Mouse (Mus musculus) liver, adult (tissue): Measurements from ENCODE around the gene Mgst2.

ENCODE experiments used
- GATA4 ChIP-seq: IDR thresholded peaks from 2 replicates; pipeline ENCODE4 v1.6.1; 2014; ENCODE audit warnings: mild to moderate bottlenecking, low read length; ENCODE audit not compliant: insufficient replicate concordance

Gene Mgst2

DNA sequence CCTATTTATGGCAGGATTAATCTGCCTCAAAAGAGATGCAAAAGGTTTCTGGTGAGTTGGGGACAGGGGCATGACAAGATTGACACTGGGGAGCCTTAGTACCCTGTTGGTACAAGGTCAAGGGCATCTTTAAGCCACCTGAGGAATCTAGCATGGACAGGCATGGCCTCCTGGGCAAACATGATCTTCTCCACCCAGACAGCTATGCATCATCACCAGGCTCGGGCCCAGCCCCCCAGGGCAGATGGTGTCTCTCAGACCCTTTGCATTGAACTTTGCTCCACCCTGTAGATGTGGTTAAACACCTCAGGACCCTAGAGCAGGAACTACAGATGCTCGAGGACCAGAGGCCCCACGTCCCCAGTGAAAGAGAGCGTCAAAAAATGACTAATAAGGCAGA, at the start of gene Mgst2:
Mgst2 (plus strand) TSS at position 301 of the 400 bp plus-strand sequence.
- TF ChIP-seq GATA4: no peak

DNA sequence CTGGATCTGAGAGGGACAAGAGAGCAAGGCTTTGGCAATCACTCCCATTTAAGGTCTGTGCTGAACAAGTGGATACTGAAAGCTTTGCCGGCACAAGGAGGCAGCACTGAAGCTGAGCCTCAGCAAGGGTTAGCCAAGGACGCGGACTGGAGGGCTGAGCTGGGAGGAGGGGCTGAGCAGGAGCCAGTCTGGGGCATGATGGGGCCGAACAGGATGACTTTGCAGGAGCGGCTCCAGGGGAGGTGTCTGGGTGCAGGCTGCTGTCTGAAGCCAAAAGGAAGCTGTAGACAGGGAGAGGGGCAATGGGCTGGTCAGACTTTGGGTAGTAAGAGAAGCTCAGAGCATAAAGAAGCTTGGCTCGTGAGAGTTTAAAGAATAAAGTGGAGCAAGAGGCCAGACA, 48.2 kb upstream of the Mgst2 start:
- no peak for TF ChIP-seq GATA4

DNA sequence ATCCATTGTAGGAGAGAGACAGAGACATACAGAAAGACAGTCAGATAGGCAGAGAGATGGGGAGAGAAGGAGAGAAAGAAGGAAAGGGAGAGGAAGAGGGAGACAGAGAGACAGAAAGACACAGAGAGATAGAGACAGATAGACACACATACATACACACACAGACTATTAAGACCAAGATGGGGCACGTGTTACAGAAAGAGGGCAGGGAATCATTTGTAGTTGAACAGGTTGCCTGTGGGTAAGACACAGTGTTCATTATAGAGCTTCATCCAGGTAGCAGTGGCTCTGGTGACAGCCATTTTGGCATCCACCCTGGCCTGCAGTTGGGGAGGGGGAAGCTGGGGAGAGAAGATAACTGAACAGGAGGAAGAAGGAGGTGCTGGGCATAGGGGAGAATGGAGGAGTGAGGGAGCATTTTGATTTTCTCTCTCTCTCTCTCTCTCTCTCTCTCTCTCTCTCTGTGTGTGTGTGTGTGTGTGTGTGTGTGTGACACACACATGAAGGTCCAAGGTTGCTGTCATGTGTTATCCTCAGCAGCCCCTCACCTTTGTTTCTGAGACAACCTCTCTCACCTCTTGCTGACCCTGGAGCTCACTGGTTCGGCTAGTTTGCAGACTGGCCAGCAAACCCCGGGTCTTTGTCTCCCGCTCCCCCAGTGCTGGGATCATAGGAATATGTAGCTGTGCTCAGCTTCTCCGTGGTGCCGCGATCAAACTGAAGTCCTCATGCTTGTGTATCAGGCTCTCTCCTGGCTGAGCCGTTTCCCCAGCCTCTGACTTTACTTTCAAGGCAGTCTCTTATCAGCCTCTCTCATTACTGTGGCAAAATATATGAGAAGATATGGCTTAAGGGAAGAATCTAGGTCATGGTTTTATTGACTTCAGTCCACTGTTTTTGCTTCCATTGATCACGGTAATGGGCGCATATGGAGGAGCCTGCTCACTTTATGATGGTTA, 47.5 kb upstream of the Mgst2 start:
- no peak for TF ChIP-seq GATA4

DNA sequence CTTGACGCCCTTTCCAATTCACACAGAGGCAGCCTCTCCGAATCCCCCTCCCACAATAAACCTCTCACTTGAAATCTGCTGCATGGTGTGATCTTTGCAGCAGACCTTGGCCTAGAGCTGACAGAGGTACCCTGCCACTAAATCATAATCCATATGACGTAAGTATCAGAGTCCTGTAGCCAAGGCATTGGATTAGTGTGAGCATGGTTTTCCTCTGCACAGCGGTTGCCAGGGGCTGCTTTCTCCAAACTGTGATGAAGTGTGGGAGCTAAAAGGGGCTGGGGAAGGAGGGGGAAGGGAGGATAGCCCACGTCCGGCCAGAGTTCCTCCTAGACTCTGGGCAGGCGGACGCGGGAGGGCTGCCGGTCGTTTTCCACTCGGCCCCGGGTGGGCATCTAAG, 45.9 kb upstream of the Mgst2 start:
- no peak for TF ChIP-seq GATA4

DNA sequence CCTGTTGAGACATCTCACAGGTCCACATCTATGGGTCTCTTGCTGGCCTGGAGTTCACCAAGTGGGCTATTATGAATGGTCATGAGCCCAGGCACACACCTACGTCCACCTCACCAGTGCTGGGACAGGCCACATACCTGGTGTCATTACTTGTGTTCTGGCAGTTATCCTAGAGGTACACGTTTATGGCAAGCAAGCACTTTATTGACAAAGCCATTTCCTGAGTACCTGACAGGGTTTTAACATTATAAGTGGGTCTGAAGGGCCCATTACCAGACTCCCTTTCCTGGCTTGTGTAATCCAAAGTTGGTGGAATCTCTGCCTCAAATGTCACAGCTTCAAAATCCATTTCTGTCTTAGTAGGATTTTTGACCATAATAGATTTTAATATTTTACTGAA, 36.2 kb upstream of the Mgst2 start:
- no peak for TF ChIP-seq GATA4

DNA sequence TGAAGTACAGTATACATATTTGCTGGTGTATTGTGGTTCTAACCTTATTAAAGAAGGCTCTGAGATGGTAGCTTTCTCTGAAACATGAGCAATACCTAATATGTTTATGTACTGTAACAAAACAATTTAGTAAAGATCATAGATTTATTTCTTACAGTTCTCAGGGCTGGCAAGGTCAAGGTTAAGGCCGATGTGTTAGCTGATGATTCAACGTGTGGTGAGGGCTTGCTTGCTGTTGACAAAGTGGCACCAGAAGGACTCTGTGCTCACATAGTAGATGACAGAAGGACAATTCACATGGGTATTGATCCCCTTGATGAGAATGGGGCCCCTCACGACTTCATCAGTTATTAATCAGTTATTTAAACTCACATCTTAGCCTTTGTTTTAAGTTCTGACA, 32.4 kb upstream of the Mgst2 start:
- no peak for TF ChIP-seq GATA4

DNA sequence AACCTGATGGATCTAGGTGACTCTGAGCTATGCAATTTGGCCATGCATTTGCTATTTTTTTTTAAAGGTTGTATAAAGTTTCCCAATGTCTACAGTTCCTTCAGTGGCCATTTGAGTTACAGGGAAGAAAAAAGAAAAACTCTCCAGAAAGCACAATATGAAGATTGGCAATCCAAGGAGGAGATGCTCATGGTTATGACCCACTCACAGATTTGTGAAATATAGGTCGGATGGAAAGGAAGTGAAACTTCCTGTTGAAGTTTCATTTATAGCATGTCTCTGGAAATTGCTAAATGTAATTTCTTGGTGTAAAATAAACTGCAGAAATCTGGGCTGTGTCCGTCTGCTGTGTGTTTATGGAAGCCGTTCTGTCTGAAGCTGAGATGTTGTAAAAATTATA, 31.2 kb upstream of the Mgst2 start:
- TF ChIP-seq GATA4: no peak

DNA sequence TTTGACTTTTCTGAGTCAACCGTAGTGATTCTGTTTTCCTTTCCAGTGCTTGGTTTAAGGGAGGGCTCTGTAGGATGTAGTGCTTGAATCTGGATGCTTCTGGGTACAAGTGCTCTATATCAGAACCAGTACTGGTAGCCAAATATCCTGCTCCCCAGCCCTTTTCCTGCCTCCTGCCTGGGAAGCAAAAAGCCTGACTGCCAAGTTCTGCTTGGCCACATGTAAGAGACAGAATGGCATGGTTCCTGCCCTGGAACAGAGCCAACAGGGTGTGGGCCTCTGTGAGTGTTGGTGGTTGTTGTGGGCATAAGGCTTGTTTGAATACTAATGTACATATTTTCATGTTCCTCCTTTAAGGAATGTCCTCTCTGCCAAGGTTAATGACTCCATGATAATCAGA, 29.4 kb upstream of the Mgst2 start:
- TF ChIP-seq GATA4: no peak

DNA sequence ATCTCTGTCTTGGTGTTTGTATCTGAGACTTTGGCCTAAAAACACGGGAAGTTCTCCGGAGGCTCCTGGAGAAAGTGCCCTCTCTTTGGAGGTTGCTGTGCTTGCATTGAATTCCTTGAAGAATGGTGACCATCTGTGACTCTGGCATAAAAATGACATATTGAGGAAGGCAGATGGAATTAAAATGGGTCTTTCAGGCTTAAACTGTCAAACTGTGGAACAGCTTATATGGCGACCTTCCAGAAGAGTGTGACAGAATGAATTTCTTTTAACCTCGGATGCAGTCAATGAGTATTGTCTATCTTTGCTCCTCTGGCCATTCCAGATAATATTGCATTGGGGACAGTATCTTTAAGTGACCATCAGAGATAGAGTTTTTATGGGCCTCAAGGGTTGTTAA, 28.2 kb upstream of the Mgst2 start:
- TF ChIP-seq GATA4: no peak

DNA sequence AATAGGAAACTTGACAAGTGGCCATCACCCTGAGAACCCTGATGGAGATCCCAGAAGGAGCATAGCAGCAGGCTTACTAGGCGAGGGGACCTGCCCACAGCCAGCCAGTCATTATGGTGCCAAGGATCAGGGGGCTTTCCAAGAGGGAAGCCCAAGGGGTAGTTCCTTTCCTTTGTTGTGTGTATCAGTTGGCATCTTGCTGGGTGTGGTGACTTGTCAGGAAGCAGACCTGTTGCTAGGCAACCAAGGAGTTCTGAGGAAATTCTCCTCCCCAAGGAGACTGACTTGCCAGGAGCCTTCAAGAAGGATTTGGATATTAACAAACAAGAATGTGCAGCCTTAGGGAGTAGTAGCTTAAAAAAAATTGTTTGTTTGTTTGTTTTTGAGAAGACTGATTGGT, 25.7 kb upstream of the Mgst2 start:
- no peak for TF ChIP-seq GATA4

DNA sequence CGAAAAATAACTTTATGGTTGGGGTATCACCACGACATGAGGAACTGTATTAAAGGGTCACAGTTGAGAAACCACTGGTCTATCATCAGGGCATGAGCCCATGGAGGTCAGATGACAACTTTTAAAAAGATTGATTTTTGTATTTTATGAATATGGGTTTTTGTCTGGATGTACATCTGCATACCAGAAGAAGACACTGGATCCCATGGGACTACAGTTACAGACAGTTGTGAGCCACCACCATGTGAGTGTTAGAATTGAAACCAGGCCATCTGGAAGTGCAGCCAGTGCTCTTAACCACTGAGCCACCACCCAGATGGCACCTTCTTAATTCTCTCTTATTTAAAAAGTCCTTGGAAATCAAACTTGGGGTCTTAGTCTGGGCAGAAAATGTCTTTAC, 24.2 kb upstream of the Mgst2 start:
- no peak for TF ChIP-seq GATA4

DNA sequence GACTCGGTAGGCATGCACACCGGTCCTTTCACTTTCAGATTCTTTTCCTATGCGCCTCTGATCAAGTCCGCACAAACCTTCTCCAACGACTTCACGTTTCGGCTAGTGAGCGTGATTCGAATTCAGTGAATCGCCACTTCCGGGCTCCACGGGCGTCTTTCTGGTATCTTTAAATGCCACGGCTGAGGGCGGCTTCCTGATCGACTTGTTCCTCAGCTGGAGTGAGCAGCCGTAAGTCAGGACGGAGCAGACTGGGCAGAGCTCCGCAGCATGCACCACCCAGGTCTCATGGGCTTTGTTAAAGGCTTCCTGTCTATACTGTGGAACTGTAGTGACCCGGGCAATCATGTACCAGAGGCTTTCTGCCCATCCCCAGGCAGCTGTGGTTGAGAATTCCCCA, 23.5 kb upstream of the Mgst2 start:
- TF ChIP-seq GATA4: no peak

DNA sequence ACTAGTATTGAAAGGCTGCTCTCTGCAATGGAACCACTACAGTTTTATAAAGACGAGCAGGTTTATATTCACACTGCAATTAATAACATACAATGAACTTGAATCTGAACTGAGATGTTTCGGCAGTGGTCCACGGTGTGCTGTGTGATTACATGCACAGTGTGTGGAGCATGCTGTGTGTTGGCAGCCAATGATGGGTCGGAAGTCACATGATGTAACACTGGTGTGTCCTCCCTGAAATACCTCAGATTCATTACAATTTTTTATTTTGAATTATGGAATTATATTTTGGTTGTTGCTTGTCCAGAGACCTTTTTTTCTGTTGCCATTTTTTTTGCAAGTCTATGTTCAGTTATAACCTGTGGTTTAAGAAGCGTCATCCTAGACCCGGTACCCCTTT, 22.8 kb upstream of the Mgst2 start:
- no peak for TF ChIP-seq GATA4

DNA sequence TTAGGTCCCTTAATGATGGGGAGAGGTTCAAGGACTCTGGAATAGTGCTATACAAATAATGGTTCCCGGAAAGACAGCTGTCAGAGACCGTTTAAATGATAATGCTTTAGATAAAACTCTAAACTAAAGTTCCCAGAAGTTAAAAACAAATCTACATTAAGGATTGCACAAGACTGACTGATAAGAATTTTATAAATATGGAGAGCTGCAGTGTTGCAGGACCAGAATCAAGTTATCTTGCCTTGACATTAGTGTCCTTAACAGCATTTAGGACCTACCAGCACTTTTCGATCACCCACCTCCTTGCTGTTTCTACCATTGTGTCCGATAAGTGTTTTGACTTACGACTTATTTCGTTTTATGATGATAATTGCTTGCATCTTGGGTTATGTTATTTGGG, 21.9 kb upstream of the Mgst2 start:
- no peak for TF ChIP-seq GATA4

DNA sequence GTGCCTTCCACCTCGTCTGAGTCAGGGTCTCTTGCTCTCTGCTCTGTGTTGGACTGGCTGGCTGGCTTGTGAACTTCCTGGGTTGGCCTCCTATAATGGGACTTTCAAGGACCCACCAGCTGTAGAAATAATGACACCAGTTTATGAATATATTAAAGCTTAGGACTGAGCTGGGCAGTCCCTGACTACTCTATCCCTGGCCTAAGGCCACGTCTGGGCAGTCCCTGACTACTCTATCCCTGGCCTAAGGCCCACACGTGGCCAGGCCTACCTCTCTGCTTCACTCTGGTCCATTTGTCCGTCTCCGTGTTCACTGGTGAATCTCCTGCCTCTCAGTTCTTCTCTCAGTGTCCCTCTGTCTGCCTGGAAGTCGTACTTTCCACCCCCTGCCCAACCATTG, 14.7 kb upstream of the Mgst2 start:
- TF ChIP-seq GATA4: no peak

DNA sequence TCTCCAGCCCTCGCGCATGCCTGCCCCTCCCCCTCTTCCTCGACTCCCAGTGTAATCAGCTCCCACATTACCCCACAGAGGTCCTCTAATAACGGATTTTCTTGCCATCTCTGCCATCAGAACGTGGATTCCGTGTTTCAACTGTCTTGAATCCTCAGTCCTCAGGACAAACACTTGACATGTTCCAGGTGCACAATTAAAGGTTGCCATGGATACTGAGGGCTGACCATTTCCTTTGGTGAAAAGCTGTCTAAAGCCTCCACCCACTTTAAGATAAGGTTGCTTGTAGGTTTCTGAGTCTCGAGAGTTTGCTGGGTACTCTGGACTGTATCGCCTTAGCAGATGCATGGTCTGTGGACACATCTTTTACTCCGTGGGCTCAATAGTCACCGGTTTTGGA, 13.9 kb upstream of the Mgst2 start:
- no peak for TF ChIP-seq GATA4

DNA sequence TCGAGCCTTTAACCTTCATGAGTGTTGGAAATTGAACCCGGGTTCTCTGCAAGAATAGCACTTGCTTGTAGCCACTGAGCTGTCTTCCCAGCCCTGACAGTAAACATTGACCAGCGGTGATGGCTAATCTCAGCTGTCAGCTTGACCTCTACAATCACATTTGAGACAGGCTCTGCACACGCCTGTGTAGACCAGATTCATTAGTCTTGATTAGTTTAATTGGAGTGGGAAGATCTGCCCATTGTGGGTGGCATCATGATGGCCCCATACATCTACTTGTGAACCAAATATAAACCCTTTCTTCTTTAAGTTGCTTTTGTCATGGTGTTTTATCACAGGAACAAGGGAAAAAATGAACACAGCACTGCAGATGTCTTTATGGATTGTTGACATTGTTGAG, 12.8 kb upstream of the Mgst2 start:
- TF ChIP-seq GATA4: no peak
